Mouse (Mus musculus) lung, postnatal 0 days (tissue): ENCODE measurements around the gene Stk17b. TPM values are rescaled to one million over a fixed set of nuclear protein-coding genes. Genes with fewer than 3 reads are reported as not detected.
"Not testable (repeated sequence)": the region's sequence is repeated elsewhere in the genome, so short reads cannot be mapped to it uniquely, and the experiment has no call there.

Experiments
- ATAC-seq: fragments of 200-750 bp; cut with Nextera tagmentation; 2 replicates; pipeline ENCODE4 v1.8.0; 2017; ENCODE audit warnings: moderate library complexity
- DNase-seq: peaks from one replicate; pipeline ENCODE4 v3.0.0-alpha.2; 2016; ENCODE audit warnings: low spot score
- H3K27ac ChIP-seq: fragments of 300-500 bp; sonication (generic); 2 replicates; pipeline ENCODE4 v1.5.1; 2014; ENCODE audit warnings: antibody characterized with exemption, mild to moderate bottlenecking, low read length, mixed read lengths
- H3K27me3 ChIP-seq: fragments of 300-500 bp; sonication (generic); replicated peaks from 2 replicates; pipeline ENCODE4 v1.6.1; 2014; ENCODE audit warnings: low read length, mixed read lengths; ENCODE audit not compliant: insufficient read depth
- H3K36me3 ChIP-seq: fragments of 300-500 bp; sonication (generic); 2 replicates; pipeline ENCODE4 v1.6.1; 2014; ENCODE audit warnings: low read length, mixed read lengths; ENCODE audit not compliant: insufficient read depth
- H3K4me1 ChIP-seq: fragments of 300-500 bp; sonication (generic); 2 replicates; pipeline ENCODE4 v1.6.1; 2014; ENCODE audit warnings: antibody characterized with exemption, low read depth, low read length, mixed read lengths; ENCODE audit not compliant: insufficient read depth
- H3K4me2 ChIP-seq: fragments of 300-500 bp; sonication (generic); replicated peaks from 2 replicates; pipeline ENCODE4 v1.6.1; 2014; ENCODE audit warnings: low read depth, mild to moderate bottlenecking, low read length, moderate library complexity, mixed read lengths
- H3K4me3 ChIP-seq: fragments of 300-500 bp; sonication (generic); 2 replicates; pipeline ENCODE4 v1.5.1; 2014; ENCODE audit warnings: low read depth, low read length
- H3K9ac ChIP-seq: fragments of 300-500 bp; sonication (generic); replicated peaks from 2 replicates; pipeline ENCODE4 v1.6.1; 2014; ENCODE audit warnings: low read depth, mild to moderate bottlenecking
- H3K9me3 ChIP-seq: fragments of 300-500 bp; sonication (generic); 2 replicates; pipeline ENCODE4 v1.6.1; 2016; ENCODE audit warnings: low read length, mixed read lengths
- CTCF ChIP-seq: IDR thresholded peaks from 2 replicates; pipeline ENCODE4 v1.5.1; 2016; ENCODE audit warnings: antibody characterized with exemption, mild to moderate bottlenecking
- EP300 ChIP-seq: IDR thresholded peaks from 2 replicates; pipeline ENCODE4 v1.6.1; 2016; ENCODE audit warnings: antibody characterized with exemption, mild to moderate bottlenecking, control low read depth
- WGBS: fragments of 180-500 bp; shearing (Covaris S2); extraction: QIAGEN DNeasy Blood & Tissue Kit; methylation state at CpG from one replicate; pipeline ENCODE4 v1.1.7; 2014; 5-methylcytosine and 5-hydroxymethylcytosine counted together
- polyA plus RNA-seq: library from polyadenylated mRNA; unstranded; fragments of >200 nt; fragmentation: Nextera tagmentation; extraction: Ambion mirVana; gene quantifications from 2 replicates; pipeline ENCODE4 v1.2.1, GENCODE M21; 2015

The Stk17b gene
- polyA plus RNA-seq, 1 experiment from 2014 or later, result 16.3 TPM

DNA sequence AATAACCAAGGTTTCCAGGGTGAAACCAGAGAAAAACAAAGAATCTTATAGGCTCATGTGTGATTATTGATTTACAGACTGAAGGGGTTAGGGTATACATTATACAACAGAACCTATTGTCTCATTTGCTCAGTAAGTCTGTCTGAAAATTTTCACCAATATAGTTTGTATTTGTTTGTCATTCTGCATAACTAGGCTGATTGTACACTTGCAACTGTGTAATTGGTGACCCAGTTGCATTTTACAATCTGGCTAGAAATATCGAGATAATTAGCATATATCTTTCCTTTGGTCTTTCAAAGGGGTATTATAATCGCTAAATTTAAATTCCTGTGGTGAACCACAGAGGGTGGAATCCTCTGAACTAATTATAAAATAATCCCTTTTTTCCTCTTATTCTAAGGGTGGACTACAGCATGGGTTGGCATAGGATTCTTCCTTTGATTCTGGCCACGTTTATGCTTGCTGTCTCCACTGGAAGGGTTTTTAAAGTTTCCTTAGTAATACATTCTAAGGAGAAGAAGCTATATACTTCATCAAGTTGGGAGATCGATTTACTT lies 44.2 kb downstream of the Stk17b start:
- TF ChIP-seq EP300 (no peak), CTCF (no peak)
- no peak overlapping the region for H3K4me3 ChIP-seq
- no peaks in the 10 kb centered on the region for H3K9me3 ChIP-seq
- ATAC-seq (no peak), DNase-seq (no peak)
- no peak overlapping the region for H3K9ac ChIP-seq
- no peaks in the 10 kb centered on the region for H3K36me3 ChIP-seq
- H3K27me3 ChIP-seq, result no peaks in the 10 kb centered on the region
- H3K4me2 ChIP-seq, result no peak overlapping the region
- no peak overlapping the region for H3K27ac ChIP-seq
- 90% methylated on average over 4 of the region's 4 CpGs for WGBS
- no peaks in the 10 kb centered on the region for H3K4me1 ChIP-seq

- H3K9ac ChIP-seq, H3K9me3 ChIP-seq, H3K4me3 ChIP-seq, ATAC-seq, H3K27me3 ChIP-seq, H3K4me1 ChIP-seq, H3K4me2 ChIP-seq, H3K36me3 ChIP-seq, DNase-seq, H3K27ac ChIP-seq: not testable (repeated sequence)
- WGBS, result 71% methylated on average over 3 of the region's 4 CpGs
These were observed 44.8 kb downstream of the Stk17b start for GRCm38 (mm10) chr1:53740077-53740776.

- no peak overlapping the region for H3K9ac ChIP-seq
- no peaks in the 10 kb centered on the region for H3K36me3 ChIP-seq
- H3K27me3 ChIP-seq, result no peaks in the 10 kb centered on the region
- 91% methylated on average over 3 of the region's 3 CpGs for WGBS
- no peak overlapping the region for H3K4me3 ChIP-seq
- H3K9me3 ChIP-seq, result no peaks in the 10 kb centered on the region
- no peak for ATAC-seq
- DNase-seq, result no peak
- H3K27ac ChIP-seq, result no peak overlapping the region
- H3K4me1 ChIP-seq, result no peaks in the 10 kb centered on the region
- no peak overlapping the region for H3K4me2 ChIP-seq
- TF ChIP-seq CTCF (no peak), EP300 (no peak)
These were observed 48.4 kb downstream of the Stk17b start for GRCm38 (mm10) chr1:53736583-53736982.

- Histone ChIP-seq H3K4me2 (no peak overlapping the region), H3K4me1 (no peaks in the 10 kb centered on the region), H3K4me3 (no peak overlapping the region), H3K27ac (no peak overlapping the region), H3K36me3 (no peaks in the 10 kb centered on the region), H3K27me3 (no peaks in the 10 kb centered on the region), H3K9me3 (no peaks in the 10 kb centered on the region), H3K9ac (no peak overlapping the region)
- ATAC-seq (no peak), DNase-seq (peak; percentile 12)
- no peak for TF ChIP-seq CTCF
- TF ChIP-seq EP300, result no peak
- WGBS, result 26% methylated on average over 5 of the region's 5 CpGs
These were observed 56.4 kb downstream of the Stk17b start for GRCm38 (mm10) chr1:53728489-53729225.

GRCm38 (mm10) chr1:53726883-53727282 lies 58.1 kb downstream of the Stk17b start:
- Histone ChIP-seq H3K27ac (no peak overlapping the region), H3K9me3 (no peaks in the 10 kb centered on the region), H3K9ac (no peak overlapping the region), H3K4me2 (no peak overlapping the region), H3K4me3 (no peak overlapping the region), H3K4me1 (no peaks in the 10 kb centered on the region), H3K36me3 (no peaks in the 10 kb centered on the region), H3K27me3 (no peaks in the 10 kb centered on the region)
- ATAC-seq (no peak), DNase-seq (no peak)
- TF ChIP-seq CTCF (no peak), EP300 (no peak)
- 88% methylated on average over 2 of the region's 2 CpGs for WGBS

DNA sequence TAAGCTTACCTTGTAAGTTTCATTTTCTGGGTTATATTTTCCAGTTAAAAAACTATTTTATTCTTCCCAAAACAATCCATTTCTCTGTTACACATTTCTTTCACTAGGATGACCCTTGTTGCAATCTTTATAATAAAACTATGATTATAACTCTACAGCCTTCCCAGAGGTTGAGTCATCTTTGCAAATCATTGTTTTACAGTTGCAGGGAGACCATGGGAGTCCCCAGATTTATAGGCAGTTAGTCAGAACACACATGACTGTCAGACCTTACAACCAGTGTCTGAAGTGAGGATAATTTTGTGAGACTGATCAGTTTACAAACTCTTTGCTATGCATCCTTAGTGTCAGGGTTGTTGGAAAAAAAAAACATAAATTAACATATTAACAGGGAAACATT lies 63.7 kb downstream of the Stk17b start:
- Histone ChIP-seq H3K4me2 (no peak overlapping the region), H3K27ac (no peak overlapping the region), H3K27me3 (no peaks in the 10 kb centered on the region), H3K36me3 (no peaks in the 10 kb centered on the region), H3K9ac (no peak overlapping the region), H3K4me3 (no peak overlapping the region), H3K9me3 (no peaks in the 10 kb centered on the region), H3K4me1 (no peaks in the 10 kb centered on the region)
- ATAC-seq (no peak), DNase-seq (no peak)
- no peak for TF ChIP-seq EP300
- no peak for TF ChIP-seq CTCF
